Mouse (Mus musculus) forebrain, embryonic 11.5 days (tissue): ENCODE results near the gene Irs3. TPM values are rescaled to one million over a fixed set of nuclear protein-coding genes. Genes with fewer than 3 reads are reported as not detected.

ENCODE experiments used
- ATAC-seq: fragments of 200-750 bp; cut with Nextera tagmentation; replicated peaks from 2 replicates; pipeline ENCODE4 v1.8.0; 2017; ENCODE audit warnings: moderate TSS enrichment; ENCODE audit not compliant: low FRiP score
- DNase-seq: peaks from one replicate; pipeline ENCODE4 v3.0.0-alpha.2; 2017; ENCODE audit warnings: low spot score
- H3K27ac ChIP-seq: fragments of 300-500 bp; sonication (generic); 2 replicates; pipeline ENCODE4 v1.5.1; 2014; ENCODE audit warnings: low read depth, low read length
- H3K27me3 ChIP-seq: fragments of 300-500 bp; sonication (generic); 2 replicates; pipeline ENCODE4 v1.6.1; 2014; ENCODE audit warnings: mild to moderate bottlenecking, low read length, mixed read lengths; ENCODE audit not compliant: control insufficient read depth, insufficient read depth
- H3K36me3 ChIP-seq: fragments of 300-500 bp; sonication (generic); 2 replicates; pipeline ENCODE4 v1.6.1; 2014; ENCODE audit warnings: mild to moderate bottlenecking, low read length, moderate library complexity, mixed read lengths; ENCODE audit not compliant: control insufficient read depth, insufficient read depth
- H3K4me1 ChIP-seq: fragments of 300-500 bp; sonication (generic); replicated peaks from 2 replicates; pipeline ENCODE4 v1.6.1; 2014; ENCODE audit warnings: low read length, mixed read lengths; ENCODE audit not compliant: control insufficient read depth, insufficient read depth
- H3K4me2 ChIP-seq: fragments of 300-500 bp; sonication (generic); 2 replicates; pipeline ENCODE4 v1.6.1; 2014; ENCODE audit warnings: low read depth, mild to moderate bottlenecking, low read length, moderate library complexity, mixed read lengths; ENCODE audit not compliant: severe bottlenecking
- H3K4me3 ChIP-seq: fragments of 300-500 bp; sonication (generic); 2 replicates; pipeline ENCODE4 v1.5.1; 2014; ENCODE audit warnings: low read depth, low read length
- H3K9ac ChIP-seq: fragments of 300-500 bp; sonication (generic); 2 replicates; pipeline ENCODE4 v1.6.1; 2014; ENCODE audit warnings: low read length
- H3K9me3 ChIP-seq: fragments of 300-500 bp; sonication (generic); 2 replicates; pipeline ENCODE4 v1.6.1; 2016; ENCODE audit warnings: low read length, mixed read lengths; ENCODE audit not compliant: control insufficient read depth
- WGBS: fragments of 180-500 bp; shearing (Covaris S2); extraction: QIAGEN DNeasy Blood & Tissue Kit; methylation state at CpG from one replicate; pipeline ENCODE4 v1.1.7; 2014; 5-methylcytosine and 5-hydroxymethylcytosine counted together
- polyA plus RNA-seq: library from polyadenylated mRNA; unstranded; fragments of >200 nt; fragmentation: Nextera tagmentation; extraction: Ambion mirVana; gene quantifications from 2 replicates; pipeline ENCODE4 v1.2.1, GENCODE M21; 2014

Gene Irs3
- polyA plus RNA-seq, 1 experiment from 2014 or later = 0.25 TPM

- Histone ChIP-seq H3K9me3 (no peaks in the 10 kb centered on the region), H3K4me2 (no peak overlapping the region), H3K4me3 (no peak overlapping the region), H3K4me1 (no peaks in the 10 kb centered on the region; the same call in 1 of the 2 replicates), H3K27ac (no peak overlapping the region), H3K36me3 (no peaks in the 10 kb centered on the region), H3K9ac (no peak overlapping the region), H3K27me3 (no peaks in the 10 kb centered on the region)
- ATAC-seq (no peak), DNase-seq (no peak)
- WGBS = 84% methylated on average over 2 of the region's 2 CpGs
Observed at GRCm38 (mm10) chr5:137598100-137598826, 47.3 kb downstream of the Irs3 start.

- Histone ChIP-seq H3K27ac (no peak overlapping the region), H3K4me2 (no peak overlapping the region), H3K27me3 (no peaks in the 10 kb centered on the region), H3K4me3 (no peak overlapping the region), H3K9ac (no peak overlapping the region), H3K4me1 (no peaks in the 10 kb centered on the region; the same call in 1 of the 2 replicates), H3K36me3 (no peaks in the 10 kb centered on the region), H3K9me3 (no peaks in the 10 kb centered on the region)
- 88% methylated on average over 6 of the region's 6 CpGs for WGBS
- no peak for ATAC-seq
- no peak for DNase-seq
Observed at GRCm38 (mm10) chr5:137597625-137598024, 47.9 kb downstream of the Irs3 start.

GRCm38 (mm10) chr5:137596601-137597261, 48.8 kb downstream of the Irs3 start:
- Histone ChIP-seq H3K9me3 (no peaks in the 10 kb centered on the region), H3K27ac (no peak overlapping the region), H3K4me2 (no peak overlapping the region), H3K4me3 (no peak overlapping the region; the same call in 1 of the 2 replicates), H3K27me3 (no peaks in the 10 kb centered on the region), H3K36me3 (no peaks in the 10 kb centered on the region), H3K4me1 (no peaks in the 10 kb centered on the region; the same call in 1 of the 2 replicates), H3K9ac (no peak overlapping the region)
- WGBS = 30% methylated on average over 27 of the region's 30 CpGs
- no peak for ATAC-seq
- no peak for DNase-seq

GRCm38 (mm10) chr5:137595921-137596320, 49.6 kb downstream of the Irs3 start:
- Histone ChIP-seq H3K9me3 (no peaks in the 10 kb centered on the region), H3K4me1 (no peaks in the 10 kb centered on the region; the same call in 1 of the 2 replicates), H3K4me3 (no peak overlapping the region), H3K36me3 (no peaks in the 10 kb centered on the region), H3K27me3 (no peaks in the 10 kb centered on the region), H3K27ac (no peak overlapping the region), H3K4me2 (no peak overlapping the region), H3K9ac (no peak overlapping the region)
- DNase-seq (no peak), ATAC-seq (no peak)
- 78% methylated on average over 7 of the region's 7 CpGs for whole genome bisulfite sequencing

Other genes with a start within 250 kb of the Irs3 start
- gene Zan, start 168.7 kb downstream of the Irs3 start, polyA plus RNA-seq = 0.11 and 0.15 TPM in 2 replicates
- gene Pop7, start 143.2 kb downstream of the Irs3 start, polyA plus RNA-seq = 55.9 and 62.4 TPM in 2 replicates
- gene Gigyf1, start 127.2 kb downstream of the Irs3 start, polyA plus RNA-seq = 14.0 and 14.9 TPM in 2 replicates
- gene Epo, start 112.5 kb downstream of the Irs3 start, polyA plus RNA-seq = 0.40 and 0.84 TPM in 2 replicates
- gene Gnb2, start 112.2 kb downstream of the Irs3 start, polyA plus RNA-seq = 410 and 508 TPM in 2 replicates
- gene Actl6b, start 92.2 kb downstream of the Irs3 start, polyA plus RNA-seq = 20.5 and 22.8 TPM in 2 replicates
- 1.2 and 2.1 TPM in 2 replicates for gene Tfr2, start 75.9 kb downstream of the Irs3 start, polyA plus RNA-seq
- 20.3 and 22.8 TPM in 2 replicates for gene Mospd3, start 44.7 kb downstream of the Irs3 start, polyA plus RNA-seq
- gene Pcolce, start 31.9 kb downstream of the Irs3 start, polyA plus RNA-seq = 54.8 and 63.0 TPM in 2 replicates
- gene Fbxo24, start 16.7 kb downstream of the Irs3 start, polyA plus RNA-seq = 0.12 and 0.17 TPM in 2 replicates
- gene Lrch4, start 16.6 kb downstream of the Irs3 start, polyA plus RNA-seq = 29.8 and 38.0 TPM in 2 replicates
- 9.9 and 15.3 TPM in 2 replicates for gene Gm20605, start 16.5 kb downstream of the Irs3 start, polyA plus RNA-seq
- gene Sap25, start 4.4 kb downstream of the Irs3 start, polyA plus RNA-seq = 9.3 and 10.7 TPM in 2 replicates
- 23.5 and 26.0 TPM in 2 replicates for gene Agfg2, start 39.0 kb upstream of the Irs3 start, polyA plus RNA-seq
- 3.8 and 4.4 TPM in 2 replicates for gene Nyap1, start 95.9 kb upstream of the Irs3 start, polyA plus RNA-seq
- 81.1 and 83.5 TPM in 2 replicates for gene Tsc22d4, start 100.0 kb upstream of the Irs3 start, polyA plus RNA-seq
- gene Ppp1r35, start 133.1 kb upstream of the Irs3 start, polyA plus RNA-seq = 72.8 and 77.9 TPM in 2 replicates
- gene Mepce, start 141.9 kb upstream of the Irs3 start, polyA plus RNA-seq = 11.9 and 12.4 TPM in 2 replicates
- 18.1 and 21.2 TPM in 2 replicates for gene Zcwpw1, start 142.1 kb upstream of the Irs3 start, polyA plus RNA-seq
- gene Pilra, start 190.6 kb upstream of the Irs3 start, polyA plus RNA-seq = 0.13 and 0.32 TPM in 2 replicates
- not detected in 2 replicates for gene Pilrb1, start 212.4 kb upstream of the Irs3 start, polyA plus RNA-seq
- gene Pilrb2, start 226.1 kb upstream of the Irs3 start, polyA plus RNA-seq = not detected in 2 replicates